Mouse (Mus musculus): ENCODE data around the gene Pnpt1. TPM values are rescaled to one million over a fixed set of nuclear protein-coding genes. Genes with fewer than 3 reads are reported as not detected.

The Pnpt1 gene
- polyA plus RNA-seq (2015; fragmentation: Nextera tagmentation; extraction: Ambion mirVana): 34.4 and 38.8 TPM in 2 replicates

DNA sequence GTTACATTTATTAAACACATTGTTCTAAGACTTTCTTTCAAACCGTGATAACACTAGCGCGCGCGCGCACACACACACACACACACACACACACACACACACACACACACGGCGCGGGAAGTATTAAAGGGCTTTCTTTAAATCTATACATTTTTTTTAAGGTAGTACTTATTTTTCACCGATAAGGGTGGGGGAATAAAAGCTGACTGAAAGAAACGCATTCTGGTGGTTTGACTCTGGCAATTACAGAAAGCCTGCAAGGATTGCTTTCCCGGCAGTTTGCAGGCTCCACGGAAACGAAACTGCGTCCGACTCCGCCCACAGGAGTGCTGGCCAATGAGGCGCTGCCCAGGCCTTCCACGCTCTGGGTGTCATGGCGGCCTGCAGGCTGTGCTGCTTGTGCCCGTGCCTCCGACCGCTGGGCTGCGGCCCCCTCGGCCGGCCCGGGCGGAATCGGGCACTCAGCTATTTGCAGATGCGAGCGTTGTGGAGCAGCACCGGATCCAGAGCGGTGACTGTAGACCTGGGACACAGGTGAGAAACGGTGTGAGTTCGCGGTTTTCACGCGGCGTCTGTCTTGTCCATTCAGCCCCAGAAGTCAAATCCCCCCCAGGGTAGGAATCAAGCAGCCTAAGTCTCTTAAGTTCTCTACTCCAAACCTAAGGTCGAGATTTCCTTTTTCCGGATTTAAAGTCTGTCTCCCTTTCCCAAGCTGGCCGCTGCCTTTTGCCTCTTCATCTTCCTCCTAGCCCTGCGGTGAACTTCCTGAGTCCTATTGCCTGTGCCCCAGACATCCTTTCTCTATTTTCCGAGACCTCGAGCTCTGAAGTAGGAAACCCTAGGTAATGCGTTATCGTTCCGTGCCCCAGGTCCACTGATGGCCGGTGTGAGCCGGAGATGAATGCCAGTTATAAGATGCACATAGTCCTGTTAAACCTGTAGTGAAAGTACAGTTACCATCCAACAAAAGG is at the start of gene Pnpt1:
TSS of gene Pnpt1 (plus strand) at position 360 of the 971 bp plus-strand sequence.
- Histone ChIP-seq H3K4me2 (ENCODE audit: low read depth, low read length) (peak within 1 kb of the TSS; percentile 64), H3K36me3 (ENCODE audit: control insufficient read depth, insufficient read depth, low read length) (peaks cover 4% of the 10 kb centered on the region; the same call in 1 of the 2 replicates), H3K27me3 (ENCODE audit: control insufficient read depth, insufficient read depth, low read depth, low read length) (no peaks in the 10 kb centered on the region), H3K27ac (ENCODE audit: low read length) (peak within 1 kb of the TSS; percentile 72), H3K4me3 (ENCODE audit: low read length) (peak within 1 kb of the TSS; percentile 93), H3K9me3 (ENCODE audit: control insufficient read depth, low read length) (no peaks in the 10 kb centered on the region), H3K9ac (ENCODE audit: low read length) (peak within 1 kb of the TSS; percentile 95), H3K4me1 (replicated peaks; ENCODE audit: control insufficient read depth, insufficient read depth, low read length) (peaks cover 4% of the 10 kb centered on the region)
- ATAC-seq (ENCODE audit: low read depth): peak; percentile 100
- WGBS: 2% methylated on average over 50 of the region's 50 CpGs

DNA sequence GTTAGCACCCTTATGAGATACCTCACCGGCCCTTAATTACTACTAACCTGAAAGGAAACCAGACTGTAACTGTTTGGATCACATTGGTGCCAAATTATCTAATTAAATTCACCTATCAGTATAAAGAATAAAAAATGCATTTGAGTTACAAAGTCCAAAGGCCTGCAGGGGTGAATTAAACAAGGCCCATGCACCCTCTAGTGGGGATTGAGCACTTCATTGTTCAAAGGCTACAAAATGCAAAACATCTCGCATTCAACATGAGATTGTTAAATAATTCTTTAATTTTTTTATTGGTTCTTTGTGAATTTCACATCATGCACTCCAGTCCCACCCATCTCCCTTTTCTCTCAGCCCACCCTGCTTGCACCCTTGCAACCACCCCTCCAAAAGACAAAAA is 38.1 kb upstream of the Pnpt1 start:
- no peak overlapping the region for H3K4me2 ChIP-seq (ENCODE audit: low read depth, low read length)
- H3K9me3 ChIP-seq (ENCODE audit: control insufficient read depth, low read length): no peaks in the 10 kb centered on the region
- ATAC-seq (ENCODE audit: low read depth): no peak
- no peaks in the 10 kb centered on the region for H3K4me1 ChIP-seq (replicated peaks; ENCODE audit: control insufficient read depth, insufficient read depth, low read length)
- H3K9ac ChIP-seq (ENCODE audit: low read length): no peak overlapping the region
- 73% methylated on average over 2 of the region's 2 CpGs for WGBS
- no peaks in the 10 kb centered on the region for H3K27me3 ChIP-seq (ENCODE audit: control insufficient read depth, insufficient read depth, low read depth, low read length)
- H3K36me3 ChIP-seq (ENCODE audit: control insufficient read depth, insufficient read depth, low read length): no peaks in the 10 kb centered on the region
- H3K4me3 ChIP-seq (ENCODE audit: low read length): no peak overlapping the region
- no peak overlapping the region for H3K27ac ChIP-seq (ENCODE audit: low read length)

DNA sequence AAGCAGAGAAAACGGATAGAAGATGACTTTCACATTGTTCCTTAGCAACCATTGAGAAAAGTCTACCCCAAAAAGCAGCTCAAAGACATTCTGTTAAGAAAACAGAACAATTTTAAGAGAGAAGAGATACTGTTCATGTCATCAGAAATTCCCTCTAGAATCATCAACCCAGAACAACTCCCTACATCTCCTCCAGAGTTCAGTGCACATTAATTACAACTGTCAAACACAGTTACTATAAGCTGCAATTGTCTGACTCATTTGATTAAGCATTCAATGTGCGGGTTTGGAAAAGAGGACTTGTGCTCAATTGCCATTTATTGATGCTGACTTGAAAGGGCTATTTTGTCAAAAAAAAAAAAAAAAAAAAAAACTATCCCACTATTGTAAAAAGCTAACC is 31.6 kb upstream of the Pnpt1 start:
- Histone ChIP-seq H3K4me3 (ENCODE audit: low read length) (no peak overlapping the region), H3K4me1 (replicated peaks; ENCODE audit: control insufficient read depth, insufficient read depth, low read length) (no peaks in the 10 kb centered on the region), H3K27ac (ENCODE audit: low read length) (no peak overlapping the region), H3K27me3 (ENCODE audit: control insufficient read depth, insufficient read depth, low read depth, low read length) (no peaks in the 10 kb centered on the region), H3K9ac (ENCODE audit: low read length) (no peak overlapping the region), H3K4me2 (ENCODE audit: low read depth, low read length) (no peak overlapping the region), H3K9me3 (ENCODE audit: control insufficient read depth, low read length) (no peaks in the 10 kb centered on the region), H3K36me3 (ENCODE audit: control insufficient read depth, insufficient read depth, low read length) (no peaks in the 10 kb centered on the region)
- 50% methylated on average over 2 of the region's 2 CpGs for WGBS
- no peak for ATAC-seq (ENCODE audit: low read depth)

DNA sequence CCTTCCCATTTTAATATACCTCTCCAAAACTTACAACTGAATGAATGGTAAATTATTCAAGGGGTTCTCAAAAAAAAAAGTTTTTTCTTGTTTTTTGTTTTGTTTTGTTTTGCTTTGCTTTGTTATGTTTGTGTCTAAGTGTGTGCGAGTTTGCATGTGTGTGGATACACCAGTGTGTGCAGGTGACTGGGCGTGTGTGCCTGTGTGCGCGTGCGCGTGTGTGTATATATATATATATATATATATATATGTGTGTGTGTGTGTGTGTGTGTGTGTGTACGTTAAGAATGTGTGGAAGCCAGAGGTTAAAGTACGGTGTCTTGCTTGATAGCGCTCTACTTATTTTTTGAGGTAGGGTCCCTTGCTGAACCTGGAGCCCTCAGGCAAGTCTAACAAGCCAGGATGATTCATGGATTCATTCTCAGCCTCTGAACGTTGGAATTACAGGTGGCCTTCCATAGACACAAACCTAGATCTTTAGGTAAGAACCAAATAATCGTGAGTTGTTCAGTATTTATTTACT is 621 bp upstream of the Pnpt1 start:
- Histone ChIP-seq H3K27ac (ENCODE audit: low read length) (peak overlapping the region; percentile 31; the same call in 1 of the 2 replicates), H3K36me3 (ENCODE audit: control insufficient read depth, insufficient read depth, low read length) (peaks cover 4% of the 10 kb centered on the region; the same call in 1 of the 2 replicates)
- WGBS: 49% methylated on average over 11 of the region's 11 CpGs

DNA sequence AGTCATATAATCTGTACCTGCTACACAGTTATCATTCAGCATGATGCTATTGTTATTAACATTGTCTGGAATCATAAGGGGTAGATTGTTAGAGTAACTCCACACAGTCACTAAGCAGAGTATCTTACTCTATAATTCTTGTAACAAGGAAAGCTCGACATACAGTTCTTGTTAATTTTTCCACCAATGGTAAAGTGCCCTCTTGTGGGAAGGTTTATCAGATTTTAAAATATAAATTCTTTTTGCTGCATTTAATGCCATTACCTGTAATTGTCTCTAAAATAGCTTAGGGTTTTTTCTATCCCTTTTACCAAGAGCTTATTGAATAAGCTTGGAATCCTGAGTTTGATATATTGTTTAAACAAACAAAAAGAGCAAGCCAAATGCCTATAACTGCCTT is 10.1 kb downstream of the Pnpt1 start:
- H3K4me3 ChIP-seq (ENCODE audit: low read length): no peak overlapping the region
- no peaks in the 10 kb centered on the region for H3K4me1 ChIP-seq (replicated peaks; ENCODE audit: control insufficient read depth, insufficient read depth, low read length)
- H3K4me2 ChIP-seq (ENCODE audit: low read depth, low read length): no peak overlapping the region
- no peaks in the 10 kb centered on the region for H3K27me3 ChIP-seq (ENCODE audit: control insufficient read depth, insufficient read depth, low read depth, low read length)
- ATAC-seq (ENCODE audit: low read depth): no peak
- no peak overlapping the region for H3K9ac ChIP-seq (ENCODE audit: low read length)
- H3K9me3 ChIP-seq (ENCODE audit: control insufficient read depth, low read length): no peaks in the 10 kb centered on the region
- no peak overlapping the region for H3K27ac ChIP-seq (ENCODE audit: low read length)
- WGBS: 44% methylated on average over 1 of the region's 1 CpGs
- peaks cover 23% of the 10 kb centered on the region for H3K36me3 ChIP-seq (ENCODE audit: control insufficient read depth, insufficient read depth, low read length)

More for the DNA sequence above, 621 bp upstream of the Pnpt1 start:
- H3K4me1 ChIP-seq (replicated peaks; ENCODE audit: control insufficient read depth, insufficient read depth, low read length): peaks cover 4% of the 10 kb centered on the region
- peak overlapping the region; percentile 93 for H3K4me3 ChIP-seq (ENCODE audit: low read length)
- peak; percentile 41 for ATAC-seq (ENCODE audit: low read depth)
- H3K27me3 ChIP-seq (ENCODE audit: control insufficient read depth, insufficient read depth, low read depth, low read length): no peaks in the 10 kb centered on the region
- peak overlapping the region; percentile 95 for H3K9ac ChIP-seq (ENCODE audit: low read length)
- H3K9me3 ChIP-seq (ENCODE audit: control insufficient read depth, low read length): no peaks in the 10 kb centered on the region
- peak overlapping the region; percentile 64 for H3K4me2 ChIP-seq (ENCODE audit: low read depth, low read length)

DNA sequence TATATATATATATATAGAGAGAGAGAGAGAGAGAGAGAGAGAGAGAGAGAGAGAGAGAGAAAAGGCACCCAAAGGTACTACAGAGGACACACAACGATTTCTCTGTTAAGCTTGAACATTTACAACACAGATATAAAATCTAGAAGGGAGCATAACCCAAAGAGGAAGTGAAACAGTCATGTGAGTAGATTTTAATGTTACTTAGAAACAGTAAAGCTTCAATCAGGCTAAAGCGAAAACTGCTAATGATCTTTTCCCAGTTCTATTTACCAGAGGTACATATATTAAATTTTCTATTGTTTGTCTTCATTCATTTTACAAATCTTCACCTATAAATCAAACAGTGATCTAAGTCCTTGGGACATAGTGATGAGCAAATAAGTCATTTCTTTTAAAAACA is 18.4 kb downstream of the Pnpt1 start:
- Histone ChIP-seq H3K4me3 (ENCODE audit: low read length) (no peak overlapping the region), H3K9me3 (ENCODE audit: control insufficient read depth, low read length) (no peaks in the 10 kb centered on the region), H3K4me1 (replicated peaks; ENCODE audit: control insufficient read depth, insufficient read depth, low read length) (no peaks in the 10 kb centered on the region), H3K4me2 (ENCODE audit: low read depth, low read length) (no peak overlapping the region), H3K9ac (ENCODE audit: low read length) (no peak overlapping the region), H3K27ac (ENCODE audit: low read length) (no peak overlapping the region), H3K27me3 (ENCODE audit: control insufficient read depth, insufficient read depth, low read depth, low read length) (no peaks in the 10 kb centered on the region), H3K36me3 (ENCODE audit: control insufficient read depth, insufficient read depth, low read length) (peaks cover 13% of the 10 kb centered on the region)
- no peak for ATAC-seq (ENCODE audit: low read depth)
- 88% methylated on average over 2 of the region's 2 CpGs for WGBS

DNA sequence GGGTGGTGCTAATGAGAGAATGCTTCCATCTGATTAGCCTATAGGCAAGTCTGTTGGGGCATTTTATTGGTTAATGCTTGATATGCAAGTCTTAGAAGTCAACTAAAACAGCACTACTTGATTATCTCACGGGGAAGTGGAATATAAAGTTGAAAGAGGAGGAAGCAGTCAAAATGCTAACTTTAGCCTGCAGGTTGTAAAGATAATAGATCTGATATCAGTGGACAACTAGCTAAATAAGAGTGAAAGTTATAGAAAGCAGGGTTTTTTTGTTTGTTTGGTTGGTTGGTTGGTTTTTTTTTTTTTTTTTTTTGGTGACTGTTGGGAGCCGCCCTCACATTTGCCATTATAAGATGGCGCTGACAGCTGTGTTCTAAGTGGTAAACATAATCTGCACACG is 33.0 kb downstream of the Pnpt1 start:
- Histone ChIP-seq H3K27me3 (ENCODE audit: control insufficient read depth, insufficient read depth, low read depth, low read length) (no peaks in the 10 kb centered on the region), H3K4me2 (ENCODE audit: low read depth, low read length) (no peak overlapping the region), H3K9ac (ENCODE audit: low read length) (no peak overlapping the region), H3K36me3 (ENCODE audit: control insufficient read depth, insufficient read depth, low read length) (peaks cover 12% of the 10 kb centered on the region; the same call in 1 of the 2 replicates), H3K4me1 (replicated peaks; ENCODE audit: control insufficient read depth, insufficient read depth, low read length) (no peaks in the 10 kb centered on the region), H3K27ac (ENCODE audit: low read length) (no peak overlapping the region), H3K4me3 (ENCODE audit: low read length) (no peak overlapping the region), H3K9me3 (ENCODE audit: control insufficient read depth, low read length) (no peaks in the 10 kb centered on the region)
- 87% methylated on average over 4 of the region's 4 CpGs for WGBS
- ATAC-seq (ENCODE audit: low read depth): no peak

DNA sequence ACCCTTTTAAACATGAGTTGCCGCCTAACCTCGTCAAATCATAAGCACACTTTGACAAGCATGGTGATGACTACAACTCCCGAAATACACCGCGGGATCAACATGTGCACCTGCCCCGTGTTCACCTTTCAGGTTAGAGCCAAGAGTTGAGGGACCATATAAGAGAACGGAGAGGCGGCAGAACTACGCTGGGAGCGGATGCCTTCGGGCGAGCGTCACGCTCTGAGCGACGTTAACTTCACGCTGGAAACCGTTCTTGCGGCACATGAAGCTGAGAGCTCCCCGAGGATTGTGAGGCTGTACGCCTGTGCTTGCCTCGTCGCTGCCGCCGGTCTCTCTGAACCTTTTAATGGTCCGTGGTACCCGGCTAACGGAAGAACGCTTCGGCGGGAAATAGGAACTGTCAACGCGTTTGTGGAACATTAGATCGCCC is 41.4 kb downstream of the Pnpt1 start:
- Histone ChIP-seq H3K9ac (ENCODE audit: low read length) (peak overlapping the region; percentile 99), H3K4me2 (ENCODE audit: low read depth, low read length) (peak overlapping the region; percentile 77), H3K27me3 (ENCODE audit: control insufficient read depth, insufficient read depth, low read depth, low read length) (no peaks in the 10 kb centered on the region), H3K27ac (ENCODE audit: low read length) (peak overlapping the region; percentile 55; the same call in 1 of the 2 replicates), H3K4me3 (ENCODE audit: low read length) (peak overlapping the region; percentile 68), H3K36me3 (ENCODE audit: control insufficient read depth, insufficient read depth, low read length) (no peaks in the 10 kb centered on the region), H3K4me1 (replicated peaks; ENCODE audit: control insufficient read depth, insufficient read depth, low read length) (peaks cover 8% of the 10 kb centered on the region), H3K9me3 (ENCODE audit: control insufficient read depth, low read length) (no peaks in the 10 kb centered on the region)
- peak; percentile 26 for ATAC-seq (ENCODE audit: low read depth)
- under 1% methylated on average over 34 of the region's 34 CpGs for WGBS

DNA sequence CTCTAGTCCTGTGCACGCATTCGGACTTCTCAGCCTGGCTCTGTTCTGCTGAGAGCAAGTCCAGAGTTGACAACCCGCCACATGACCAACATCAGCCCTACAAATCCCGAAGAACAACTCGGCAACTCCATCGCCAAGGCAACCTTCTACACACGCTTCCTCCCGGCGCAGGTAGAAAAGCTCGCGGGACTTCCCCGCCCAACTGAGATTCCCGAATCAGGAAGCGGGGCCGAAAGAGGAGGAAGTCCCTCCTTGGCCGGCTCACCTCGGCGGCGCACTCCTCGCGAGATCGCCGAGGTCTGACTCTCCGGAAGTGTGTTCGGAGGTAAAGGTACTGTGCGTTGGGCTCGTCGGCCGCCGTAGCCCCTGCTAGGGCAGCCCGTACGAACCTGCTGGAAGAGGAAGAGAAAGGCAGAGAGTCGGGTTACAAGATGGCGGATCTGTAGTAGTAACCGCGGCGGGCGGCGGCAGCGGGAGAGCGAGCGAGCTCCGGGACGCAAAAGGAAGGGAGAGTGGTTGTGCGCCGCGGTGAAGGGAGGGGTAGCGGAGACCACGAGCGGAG is 42.1 kb downstream of the Pnpt1 start, which contains the start of gene Ppp4r3b:
TSS of gene Ppp4r3b (plus strand) at position 328 of the 562 bp plus-strand sequence.
- H3K9me3 ChIP-seq (ENCODE audit: control insufficient read depth, low read length): no peaks in the 10 kb centered on the region
- no peaks in the 10 kb centered on the region for H3K36me3 ChIP-seq (ENCODE audit: control insufficient read depth, insufficient read depth, low read length)
- peak within 1 kb of the TSS; percentile 68 for H3K4me3 ChIP-seq (ENCODE audit: low read length)
- ATAC-seq (ENCODE audit: low read depth): peak; percentile 99
- WGBS: 0% methylated on average over 50 of the region's 50 CpGs
- H3K9ac ChIP-seq (ENCODE audit: low read length): peak within 1 kb of the TSS; percentile 99
- H3K4me1 ChIP-seq (replicated peaks; ENCODE audit: control insufficient read depth, insufficient read depth, low read length): peaks cover 8% of the 10 kb centered on the region
- H3K4me2 ChIP-seq (ENCODE audit: low read depth, low read length): peak within 1 kb of the TSS; percentile 79
- H3K27me3 ChIP-seq (ENCODE audit: control insufficient read depth, insufficient read depth, low read depth, low read length): no peaks in the 10 kb centered on the region
- peak within 1 kb of the TSS; percentile 97 for H3K27ac ChIP-seq (ENCODE audit: low read length)

Data from lung, embryonic 16.5 days (tissue).